Mouse (Mus musculus) C2C12 (cell line): Measurements from ENCODE around the gene Ap1ar.

ENCODE experiments used
- CTCF ChIP-seq: IDR thresholded peaks from one replicate; pipeline ENCODE4 v1.5.1; 2011; ENCODE audit not compliant: control insufficient read depth, insufficient read depth, insufficient read length
- MAX ChIP-seq: IDR thresholded peaks from one replicate; pipeline ENCODE4 v1.6.1; 2011; ENCODE audit warnings: mild to moderate bottlenecking, control low read depth
- MYOD1 ChIP-seq: IDR thresholded peaks from one replicate; pipeline ENCODE4 v1.6.1; 2011; ENCODE audit warnings: low read depth; ENCODE audit not compliant: control insufficient read depth, insufficient read length
- MYOG ChIP-seq: IDR thresholded peaks from one replicate; pipeline ENCODE4 v1.6.1; 2011; ENCODE audit not compliant: control insufficient read depth, insufficient read length; ENCODE audit errors: extremely low read depth
- USF1 ChIP-seq: IDR thresholded peaks from one replicate; pipeline ENCODE4 v1.6.1; 2011; ENCODE audit warnings: low read depth, mild to moderate bottlenecking, control low read depth, moderate library complexity

DNA sequence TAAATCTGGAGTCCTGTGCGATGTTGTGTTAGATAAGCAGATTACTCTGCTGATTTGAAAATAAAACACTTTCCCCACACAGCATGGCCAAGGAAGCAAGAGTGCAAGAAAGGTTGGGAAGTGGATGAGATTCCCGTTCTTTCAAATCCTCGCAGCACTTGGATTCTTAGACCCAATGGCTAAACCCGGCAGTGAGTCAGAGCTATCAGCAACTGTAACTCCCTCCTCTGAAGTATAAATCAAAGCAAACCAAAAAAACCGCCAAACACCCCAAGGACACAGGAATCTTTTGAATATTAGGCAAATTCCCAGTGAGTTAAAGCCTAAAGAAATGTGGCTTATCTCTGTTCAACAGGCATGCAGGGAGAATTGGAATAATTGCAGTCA lies 6.6 kb upstream of the Ap1ar start:
- no peak for TF ChIP-seq CTCF
- no peak for TF ChIP-seq MYOG
- TF ChIP-seq USF1, result no peak
- TF ChIP-seq MAX, result no peak
- no peak for TF ChIP-seq MYOD1
